Mouse (Mus musculus): ENCODE measurements around the gene Efemp2. TPM values are rescaled to one million over a fixed set of nuclear protein-coding genes. Genes with fewer than 3 reads are reported as not detected.

The Efemp2 gene
- 2.6 and 3.6 TPM in 2 replicates for polyA plus RNA-seq (2012)

- no peak for TF ChIP-seq GATA1 (IDR thresholded peaks at IDR 0.05; ENCODE audit: low read length)
These were observed at the start of gene Efemp2 for GRCm38 (mm10) chr19:5473720-5474119. Efemp2 (plus strand) TSS chr19:5473954.

GRCm38 (mm10) chr19:5424092-5424781 lies 49.5 kb upstream of the Efemp2 start:
- no peak for TF ChIP-seq GATA1 (IDR thresholded peaks at IDR 0.05; ENCODE audit: low read length)

GRCm38 (mm10) chr19:5424782-5425741 lies 48.7 kb upstream of the Efemp2 start, which contains the start of the genes Drap1 and AI837181:
Drap1 (minus strand) TSS chr19:5424979.
AI837181 (plus strand) TSS chr19:5425144.
- TF ChIP-seq GATA1 (IDR thresholded peaks at IDR 0.05; ENCODE audit: low read length), result no peak

GRCm38 (mm10) chr19:5425906-5426565 lies 47.7 kb upstream of the Efemp2 start:
- TF ChIP-seq GATA1 (IDR thresholded peaks at IDR 0.05; ENCODE audit: low read length), result no peak

GRCm38 (mm10) chr19:5426640-5427290 lies 47.0 kb upstream of the Efemp2 start:
- no peak for TF ChIP-seq GATA1 (IDR thresholded peaks at IDR 0.05; ENCODE audit: low read length)

- no peak for TF ChIP-seq GATA1 (IDR thresholded peaks at IDR 0.05; ENCODE audit: low read length)
These were observed 45.7 kb upstream of the Efemp2 start for GRCm38 (mm10) chr19:5428083-5428482.

- no peak for TF ChIP-seq GATA1 (IDR thresholded peaks at IDR 0.05; ENCODE audit: low read length)
These were observed 44.5 kb upstream of the Efemp2 start for GRCm38 (mm10) chr19:5429219-5429618.

GRCm38 (mm10) chr19:5429806-5430205 lies 43.9 kb upstream of the Efemp2 start:
- TF ChIP-seq GATA1 (IDR thresholded peaks at IDR 0.05; ENCODE audit: low read length), result no peak

GRCm38 (mm10) chr19:5430408-5430807 lies 43.3 kb upstream of the Efemp2 start:
- TF ChIP-seq GATA1 (IDR thresholded peaks at IDR 0.05; ENCODE audit: low read length), result no peak

- TF ChIP-seq GATA1 (IDR thresholded peaks at IDR 0.05; ENCODE audit: low read length), result no peak
These were observed 41.8 kb upstream of the Efemp2 start for GRCm38 (mm10) chr19:5431911-5432464.

GRCm38 (mm10) chr19:5432992-5433852 lies 40.5 kb upstream of the Efemp2 start:
- TF ChIP-seq GATA1 (IDR thresholded peaks at IDR 0.05; ENCODE audit: low read length), result no peak

- no peak for TF ChIP-seq GATA1 (IDR thresholded peaks at IDR 0.05; ENCODE audit: low read length)
These were observed 39.8 kb upstream of the Efemp2 start for GRCm38 (mm10) chr19:5433951-5434350.

GRCm38 (mm10) chr19:5444371-5444908 lies 29.3 kb upstream of the Efemp2 start:
- TF ChIP-seq GATA1 (IDR thresholded peaks at IDR 0.05; ENCODE audit: low read length), result no peak

- no peak for TF ChIP-seq GATA1 (IDR thresholded peaks at IDR 0.05; ENCODE audit: low read length)
These were observed 28.8 kb upstream of the Efemp2 start for GRCm38 (mm10) chr19:5444954-5445353.
